Mouse (Mus musculus) NIH3T3 (cell line): ENCODE data around the gene Lamtor1.

Experiments
- DNase-seq: peaks from one replicate; pipeline ENCODE4 v3.0.0-alpha.2; 2012; ENCODE audit warnings: low read depth

Gene Lamtor1

DNA sequence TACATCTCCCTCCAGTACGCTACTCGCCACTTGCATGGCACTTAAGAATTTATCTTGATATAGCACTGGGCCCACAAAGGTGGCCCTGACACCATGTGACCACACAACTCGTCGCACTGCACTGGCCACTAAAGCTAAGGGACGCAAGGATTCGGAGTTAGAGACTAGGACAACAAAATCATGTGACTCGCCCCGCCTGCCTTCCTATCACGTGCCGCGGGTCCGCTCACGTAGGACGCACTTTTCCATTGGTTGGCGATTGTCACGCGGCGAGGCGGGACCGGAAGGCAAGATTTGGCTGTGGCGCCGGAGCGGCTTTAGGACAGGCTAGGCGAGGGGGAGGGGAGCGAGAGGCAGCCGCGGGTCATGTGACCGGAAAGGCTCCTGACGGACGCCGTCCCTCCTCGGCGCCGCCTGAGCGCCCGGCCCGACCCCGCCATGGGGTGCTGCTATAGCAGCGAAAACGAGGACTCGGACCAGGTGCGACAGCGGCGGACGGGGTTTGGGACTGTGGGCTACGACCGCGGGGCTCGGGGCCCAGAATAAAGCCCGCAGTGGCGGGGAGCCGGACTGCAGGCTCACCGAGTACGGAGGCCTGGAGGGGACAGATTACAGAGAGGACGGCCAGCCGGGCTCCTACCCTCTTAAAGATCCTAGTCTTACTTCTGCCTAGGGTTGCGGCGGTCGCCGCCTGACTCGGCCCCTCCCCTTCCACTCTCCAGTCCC is at the start of gene Lamtor1:
Lamtor1 (plus strand) TSS at position 344 of the 726 bp plus-strand sequence.
- DNase-seq: peak; percentile 99

DNA sequence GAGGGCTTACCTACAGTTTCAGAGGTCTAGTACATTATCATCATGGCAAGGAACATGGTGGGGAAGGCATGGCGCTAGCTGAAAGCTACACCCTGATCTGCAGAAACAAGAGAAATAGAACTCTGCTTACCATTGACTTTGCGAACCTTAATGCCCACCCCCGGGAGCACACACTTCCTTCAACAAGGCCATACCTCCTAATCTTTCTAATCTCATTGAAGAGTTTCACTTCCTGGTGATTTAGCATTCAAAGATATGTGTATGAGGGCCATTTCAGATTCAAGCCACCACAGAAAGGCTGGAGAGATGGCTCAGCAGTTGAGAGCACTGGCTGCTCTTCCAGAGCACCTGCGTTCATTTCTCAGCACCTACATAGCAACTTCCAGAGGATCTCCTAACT is 48.6 kb upstream of the Lamtor1 start, which contains the start of gene Folr2:
Folr2 (minus strand) TSS at position 101 of the 400 bp plus-strand sequence.
- no peak for DNase-seq

DNA sequence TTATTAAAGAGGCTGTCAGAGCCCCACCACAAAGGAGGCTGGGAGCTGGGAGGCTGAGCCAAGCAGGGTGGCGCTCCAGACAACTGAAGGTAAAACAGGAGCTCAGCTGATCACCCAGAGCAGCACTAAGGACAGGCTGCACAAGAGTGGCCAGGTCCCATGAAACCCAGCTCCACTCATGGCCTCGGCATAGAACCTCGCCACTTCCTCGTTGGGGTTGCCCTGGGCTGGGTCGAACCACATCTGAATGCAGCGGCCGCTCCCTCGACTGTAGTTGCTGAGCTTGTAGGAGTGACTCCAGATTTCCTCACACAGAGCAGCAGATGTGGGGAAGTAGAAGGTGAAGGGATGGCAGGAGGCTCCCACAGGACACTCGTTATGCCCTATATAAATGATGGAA is 47.3 kb upstream of the Lamtor1 start:
- DNase-seq: no peak

DNA sequence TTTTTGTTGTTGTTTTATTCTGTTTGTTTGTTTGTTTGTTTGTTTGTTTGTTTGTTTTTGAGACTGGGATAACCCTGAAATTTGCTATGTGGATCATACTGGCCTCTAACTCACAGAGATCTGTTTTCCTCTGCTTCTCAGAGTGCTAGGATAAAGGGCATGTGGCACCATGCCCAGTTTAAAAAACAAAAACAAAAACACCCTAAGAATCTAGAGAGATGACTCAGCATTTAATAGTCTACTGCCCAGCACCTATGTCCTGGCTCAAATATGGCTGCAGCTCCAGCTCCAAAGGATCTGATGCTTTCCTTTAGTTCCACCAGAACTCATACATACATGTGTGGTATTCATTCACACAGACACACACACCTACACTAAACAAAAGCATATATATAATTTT is 44.7 kb upstream of the Lamtor1 start:
- peak; percentile 77 for DNase-seq

GRCm38 (mm10) chr7:101862291-101862690 is 43.4 kb upstream of the Lamtor1 start:
- DNase-seq: no peak

DNA sequence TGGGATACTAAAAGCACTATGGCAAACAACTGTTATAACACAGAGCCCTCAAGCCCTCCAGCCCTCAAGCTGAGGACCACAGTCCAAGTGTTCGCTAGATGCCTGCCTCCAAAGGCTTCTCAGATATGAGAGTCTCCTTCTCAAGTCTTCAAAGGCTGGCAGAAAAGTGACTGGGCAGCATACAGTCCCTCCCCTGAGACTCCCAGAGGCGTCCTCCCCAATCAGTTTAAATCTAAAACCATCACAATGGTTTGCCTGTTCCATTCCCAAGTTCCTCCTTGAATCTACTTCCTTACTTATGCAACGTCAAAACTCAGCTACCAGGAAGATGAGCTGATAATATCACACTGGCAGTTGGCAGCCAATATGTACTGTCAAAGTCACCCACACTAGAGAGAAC is 42.3 kb upstream of the Lamtor1 start, which contains the start of gene Anapc15:
Anapc15 (plus strand) TSS at position 301 of the 400 bp plus-strand sequence.
- no peak for DNase-seq

DNA sequence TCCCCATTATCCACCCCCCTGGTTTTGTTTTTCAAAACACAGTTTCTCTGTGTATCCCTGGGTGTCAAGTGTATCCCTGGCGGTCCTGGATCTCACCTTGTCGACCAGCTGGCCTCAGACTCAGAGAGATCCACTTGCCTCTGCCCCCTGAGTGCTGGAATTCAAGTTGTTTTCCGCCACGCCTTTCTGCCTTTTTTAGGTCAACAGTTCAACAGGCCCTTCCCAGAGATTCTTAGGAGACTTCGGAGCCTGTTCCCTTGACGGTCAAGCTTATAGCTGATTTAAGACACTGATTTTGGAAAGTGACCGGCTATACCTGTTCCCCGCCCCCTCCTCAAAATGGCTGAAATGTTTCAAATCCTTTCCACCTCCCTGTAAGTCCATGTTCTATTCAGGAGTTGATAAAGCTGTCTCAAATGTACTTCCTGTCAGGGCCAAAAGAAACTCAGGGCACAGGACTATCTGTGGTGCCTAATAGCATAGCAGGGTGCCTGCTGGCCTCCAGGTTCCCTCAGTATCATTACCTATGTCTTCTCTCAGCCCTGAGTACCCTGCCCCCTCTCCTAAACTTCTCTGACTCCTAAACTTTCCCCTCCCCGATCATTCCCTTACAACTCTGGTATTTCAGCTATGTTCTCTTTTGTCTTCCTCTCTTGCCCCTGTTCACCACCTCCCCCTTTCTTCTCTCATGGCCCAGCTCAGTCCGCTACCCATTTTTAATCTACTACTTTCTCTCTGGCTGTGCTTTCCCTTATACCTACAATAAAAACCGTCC is 39.0 kb upstream of the Lamtor1 start:
- no peak for DNase-seq

DNA sequence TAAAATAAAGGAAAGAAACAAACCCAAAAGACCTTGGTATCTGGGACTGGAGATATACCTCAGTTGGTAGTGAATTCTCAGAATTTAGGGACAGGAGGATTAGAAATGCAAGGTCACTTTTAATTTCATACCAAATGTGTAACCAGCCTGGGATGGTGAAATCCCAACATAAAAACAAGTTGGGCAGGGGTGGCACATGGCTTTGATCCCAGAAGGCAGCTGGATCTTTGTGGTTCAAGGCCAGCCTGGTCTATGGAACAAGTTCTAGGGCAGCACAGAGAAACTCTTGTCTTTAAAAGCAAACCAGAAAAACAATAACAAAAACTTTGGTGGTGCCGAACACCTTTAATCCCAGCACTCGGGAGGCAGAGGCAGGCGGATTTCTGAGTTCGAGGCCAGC is 38.2 kb upstream of the Lamtor1 start:
- DNase-seq: no peak

DNA sequence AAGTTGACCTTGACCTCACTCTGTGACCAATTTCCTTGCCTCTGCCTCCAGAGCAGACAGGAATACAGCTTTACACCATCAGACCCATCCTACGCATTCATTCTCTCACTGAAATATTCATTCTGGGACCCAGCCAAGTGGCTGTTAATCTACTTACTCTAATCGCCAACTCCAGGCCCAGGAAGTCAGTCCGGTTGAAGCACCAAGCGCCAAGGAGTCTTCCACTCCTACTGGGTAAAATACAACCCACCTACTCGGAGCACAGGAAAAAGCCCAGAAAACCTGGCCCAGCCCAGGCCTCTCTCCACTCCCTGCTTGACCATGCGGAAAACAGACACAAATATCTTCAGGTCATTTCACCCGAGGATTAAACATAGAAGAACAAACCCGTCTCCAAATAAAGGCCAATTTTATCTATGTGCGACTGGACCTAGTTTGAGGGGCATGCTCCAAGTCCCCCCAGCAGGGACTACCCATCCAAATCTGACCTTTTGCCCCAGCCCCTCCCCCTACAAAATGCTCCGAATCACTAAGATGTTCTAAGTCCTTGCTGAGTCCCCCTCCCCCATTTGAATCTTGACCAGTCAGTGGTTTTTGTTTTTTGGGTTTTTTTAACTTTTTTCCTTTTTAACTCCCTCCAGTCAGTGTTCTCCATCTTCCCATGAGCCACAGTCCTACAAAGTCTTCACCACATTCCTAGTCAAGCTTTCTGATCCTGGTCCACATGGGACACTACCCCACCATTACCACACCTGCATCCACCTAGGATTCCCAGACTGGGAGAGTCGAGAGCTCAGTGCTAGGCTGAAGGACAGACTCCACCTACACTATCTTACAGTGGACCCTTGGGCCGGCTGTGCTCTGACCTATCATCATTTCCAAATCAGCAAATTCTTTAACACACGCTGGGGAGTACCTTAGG is 37.2 kb upstream of the Lamtor1 start:
- no peak for DNase-seq

- DNase-seq: no peak
Observed at GRCm38 (mm10) chr7:101869163-101869500, 36.6 kb upstream of the Lamtor1 start.

DNA sequence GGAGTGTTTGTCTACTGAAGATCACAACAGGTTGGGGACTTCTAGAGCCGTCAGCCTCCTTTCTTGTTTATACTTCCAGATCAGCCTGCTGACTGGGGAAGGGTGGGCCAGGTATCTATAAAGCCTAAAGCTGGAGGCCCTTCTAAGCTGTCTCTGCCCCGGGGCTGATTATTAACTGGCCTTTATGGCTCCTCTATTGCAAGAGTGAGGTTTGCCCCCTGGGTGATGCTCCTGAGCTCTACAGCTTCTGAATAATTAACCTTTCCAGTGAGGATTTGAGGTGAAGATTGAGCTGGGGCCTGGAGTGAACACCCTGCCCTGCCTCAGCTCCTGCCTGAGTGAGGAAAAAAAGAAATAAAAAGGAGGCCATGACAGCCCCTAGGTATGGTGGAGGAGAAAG is 35.1 kb upstream of the Lamtor1 start, which contains the start of gene Folr1:
Folr1 (minus strand) TSS at position 160 of the 400 bp plus-strand sequence.
- no peak for DNase-seq

DNA sequence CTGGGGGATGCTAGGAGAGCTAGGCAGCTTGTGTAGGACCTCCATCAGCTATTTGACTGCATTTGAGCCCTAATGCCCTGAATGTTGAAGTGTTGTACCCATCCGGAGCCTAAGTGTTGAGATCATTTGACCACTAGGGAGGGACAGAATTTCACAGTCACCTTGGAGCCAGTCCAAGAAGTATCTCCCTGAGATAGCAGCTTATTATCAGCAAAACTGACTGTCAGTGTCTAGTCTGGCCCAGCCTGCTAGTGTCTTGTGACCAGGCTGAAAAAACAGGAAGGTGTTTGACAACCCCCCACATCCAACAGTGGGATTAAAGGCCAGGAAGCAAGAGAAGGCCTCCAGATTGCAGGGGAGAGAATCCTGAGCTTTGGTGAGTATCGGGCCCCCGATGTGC is 34.4 kb upstream of the Lamtor1 start:
- no peak for DNase-seq

DNA sequence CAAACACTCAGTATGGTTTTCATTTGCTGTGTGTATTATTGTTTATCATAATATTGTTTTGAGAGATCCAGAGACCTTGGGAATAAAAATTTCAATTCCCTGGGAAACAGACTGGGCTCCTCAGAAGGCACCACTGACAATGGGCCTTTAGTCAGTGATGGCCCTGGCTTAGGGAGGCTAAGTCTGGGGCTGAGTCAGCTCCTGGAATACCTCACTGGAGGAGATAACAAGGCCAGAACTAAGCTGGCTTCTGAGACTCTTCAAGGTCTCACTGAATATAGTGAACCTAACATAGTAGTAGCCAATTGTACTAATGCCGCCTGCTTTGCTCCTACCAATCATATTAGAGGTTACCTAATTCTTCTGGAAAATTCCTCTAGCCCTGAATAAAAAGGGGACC is 29.7 kb upstream of the Lamtor1 start:
- no peak for DNase-seq

- DNase-seq: no peak
Observed at GRCm38 (mm10) chr7:101880855-101881254, 24.8 kb upstream of the Lamtor1 start.

DNA sequence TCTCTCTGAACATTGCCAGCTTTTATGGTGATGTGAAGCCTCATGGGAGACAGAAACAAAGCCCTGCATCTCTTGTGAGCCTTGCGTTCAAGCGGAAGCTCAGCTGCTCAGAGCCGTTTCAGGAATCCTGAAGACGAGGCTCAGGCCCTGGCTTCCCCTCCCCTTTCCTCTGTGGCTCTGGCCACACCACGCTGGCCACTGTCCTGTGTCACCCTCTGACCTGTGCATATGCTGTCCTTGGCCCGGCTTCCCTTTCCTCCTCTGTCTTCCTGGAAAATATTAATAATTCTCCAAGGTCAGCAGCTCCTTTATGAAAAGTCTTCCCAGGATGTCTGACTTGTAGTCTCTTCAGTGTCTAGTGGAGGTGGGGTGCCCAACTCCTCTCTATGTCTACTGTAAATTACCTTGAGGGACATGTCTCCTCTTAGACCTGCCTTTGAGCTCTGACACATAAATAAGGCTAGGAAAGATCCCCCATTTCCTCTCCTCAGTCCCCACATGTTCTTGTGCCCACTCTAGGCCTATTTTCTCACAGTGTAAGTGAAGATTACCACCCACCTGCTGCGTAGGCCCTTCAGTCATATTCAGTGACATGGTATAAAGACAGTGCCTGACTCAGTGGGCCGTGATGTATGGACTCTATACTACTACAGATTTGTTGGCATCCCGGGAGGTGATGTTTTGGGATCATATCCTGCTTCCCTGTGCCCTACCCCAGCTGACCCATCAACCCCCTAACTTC is 23.1 kb upstream of the Lamtor1 start:
- no peak for DNase-seq

DNA sequence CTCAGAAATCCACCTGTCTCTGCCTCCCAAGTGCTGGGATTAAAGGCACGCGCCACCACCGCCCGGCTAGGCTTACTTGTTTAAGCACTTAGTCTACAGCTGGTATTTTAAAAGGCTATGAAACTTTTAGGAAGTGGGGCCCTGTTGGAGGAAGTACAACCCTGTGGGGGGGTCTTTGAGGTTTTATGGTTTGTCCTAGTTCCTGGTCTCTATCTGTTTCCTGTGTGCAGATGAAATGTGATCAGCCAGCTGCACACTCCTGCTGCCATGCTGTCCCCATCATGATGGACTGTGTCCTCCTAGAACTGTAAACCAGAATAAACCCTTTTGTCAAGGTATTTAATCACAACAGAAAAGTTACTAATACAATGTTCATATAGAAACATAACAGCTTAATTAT is 21.5 kb upstream of the Lamtor1 start:
- no peak for DNase-seq

DNA sequence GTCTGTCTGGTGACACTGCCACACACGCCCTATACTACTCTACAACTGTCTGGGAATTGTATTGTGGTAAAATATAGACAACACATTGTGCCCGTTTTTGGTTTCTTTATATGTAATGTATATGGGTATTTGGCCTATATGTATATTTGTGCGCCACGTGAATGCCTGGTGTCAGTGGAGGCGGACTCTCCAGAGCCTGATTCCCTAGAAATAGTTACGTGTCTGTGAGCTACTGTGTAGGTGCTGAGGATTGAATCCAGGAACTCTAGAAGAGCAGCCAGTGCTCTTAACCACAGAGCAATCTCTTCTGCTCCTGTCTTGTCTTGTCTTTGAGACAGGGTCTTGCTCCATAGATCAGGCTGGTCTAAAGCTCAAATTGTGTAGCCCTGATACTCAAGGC is 19.4 kb upstream of the Lamtor1 start:
- no peak for DNase-seq

DNA sequence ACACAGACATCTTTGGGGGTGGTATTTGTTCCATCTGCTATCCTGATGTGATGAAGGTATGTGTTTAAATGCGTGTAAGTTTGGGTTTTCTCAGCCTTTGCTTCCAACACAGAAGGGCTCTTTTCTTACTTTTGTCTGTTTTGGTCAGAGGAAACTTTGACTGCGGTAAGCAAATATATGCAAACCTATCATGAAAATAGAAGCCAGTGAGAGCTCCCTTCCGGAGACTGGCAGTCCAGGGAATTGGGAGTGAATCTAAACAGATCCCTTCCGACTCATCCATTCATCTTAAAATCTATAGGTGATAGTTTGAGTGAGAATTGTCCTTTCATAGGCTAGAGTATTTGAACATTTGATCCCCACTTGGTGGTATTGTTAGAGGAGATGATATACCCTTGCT is 17.2 kb upstream of the Lamtor1 start:
- no peak for DNase-seq

DNA sequence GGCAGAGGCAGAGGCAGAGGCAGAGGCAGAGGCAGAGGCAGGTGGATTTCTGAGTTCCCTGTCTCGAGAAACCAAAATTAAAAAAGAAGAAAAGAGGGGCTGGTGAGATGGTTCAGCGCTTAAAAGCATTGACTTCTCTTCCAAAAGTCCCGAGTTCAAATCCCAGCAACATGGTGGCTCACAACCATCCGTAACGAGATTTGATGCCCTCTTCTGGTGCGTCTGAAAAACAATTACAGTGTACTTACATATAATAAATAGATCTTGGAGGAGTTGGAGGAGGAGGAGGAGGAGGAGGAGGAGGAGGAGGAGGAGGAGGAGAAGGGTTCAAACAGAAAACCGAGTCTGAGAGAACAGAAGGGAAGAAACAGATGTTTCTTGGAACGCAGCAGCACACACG is 10.0 kb upstream of the Lamtor1 start:
- no peak for DNase-seq

DNA sequence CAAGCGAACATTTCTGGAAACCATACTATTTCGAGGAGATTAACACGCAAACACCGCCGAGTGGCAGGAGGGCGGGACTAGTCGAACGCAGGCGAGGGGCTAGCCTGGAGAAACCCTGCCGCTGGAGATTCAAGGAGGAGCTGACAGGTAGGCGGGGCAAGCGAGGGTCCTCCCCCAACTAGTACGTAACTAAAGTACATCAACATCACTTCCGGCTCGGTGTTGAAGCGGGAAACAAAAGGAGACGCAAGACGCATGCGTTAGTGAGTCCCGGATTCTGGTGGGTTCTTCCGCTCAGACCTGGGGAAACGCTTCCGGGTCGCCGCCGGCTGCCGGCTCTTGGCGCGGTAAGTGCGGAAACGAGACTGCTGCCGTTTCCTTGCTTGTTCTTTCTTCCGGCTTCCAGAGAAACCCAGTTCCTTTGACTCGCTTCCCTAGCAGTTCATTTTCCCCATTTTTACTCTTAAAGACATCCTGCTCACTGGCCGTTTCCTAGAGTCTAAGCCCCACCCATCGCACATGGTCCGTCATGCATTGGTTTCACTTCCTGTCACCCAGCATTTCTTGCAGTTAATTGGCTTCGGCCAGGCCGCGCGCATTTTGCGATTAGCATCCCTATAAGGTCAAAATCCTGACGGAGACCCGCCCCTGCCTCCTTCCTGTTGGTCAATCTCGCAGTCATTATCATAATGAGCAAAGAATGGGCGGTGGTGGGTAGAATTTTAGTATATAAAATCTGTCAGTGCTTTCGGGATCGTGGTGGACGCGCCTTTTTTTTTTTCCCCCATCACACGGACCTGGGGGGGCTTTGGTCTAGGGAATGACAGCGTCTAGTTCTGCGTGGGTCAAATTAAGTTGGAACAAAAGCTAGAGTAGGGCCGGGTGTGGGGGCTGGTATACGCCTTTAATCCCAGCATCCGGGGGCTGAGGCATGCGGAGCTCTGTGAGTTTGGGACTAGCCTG is 9.3 kb upstream of the Lamtor1 start:
- DNase-seq: peak; percentile 97
